Mouse (Mus musculus) intestine, embryonic 14.5 days (tissue): Measurements from ENCODE around the gene Dvl1. TPM values are rescaled to one million over a fixed set of nuclear protein-coding genes. Genes with fewer than 3 reads are reported as not detected.
A peak's percentile ranks its signal among the peaks of the same experiment; 100 is the strongest.

Experiments
- ATAC-seq: fragments of 200-750 bp; cut with Nextera tagmentation; replicated peaks from 2 replicates; pipeline ENCODE4 v1.8.0; 2017; ENCODE audit warnings: low read depth, moderate number of reproducible peaks, moderate TSS enrichment, moderate library complexity; ENCODE audit not compliant: low FRiP score, low TSS enrichment
- DNase-seq: peaks from one replicate; pipeline ENCODE4 v3.0.0-alpha.2; 2018; ENCODE audit warnings: low spot score
- H3K27ac ChIP-seq: fragments of 300-500 bp; sonication (generic); 2 replicates; pipeline ENCODE4 v1.5.1; 2014; ENCODE audit warnings: low read depth, mild to moderate bottlenecking, control low read depth
- H3K27me3 ChIP-seq: fragments of 300-500 bp; sonication (generic); replicated peaks from 2 replicates; pipeline ENCODE4 v1.6.1; 2014; ENCODE audit warnings: low read length, control low read depth; ENCODE audit not compliant: control insufficient read depth, insufficient read depth
- H3K36me3 ChIP-seq: fragments of 300-500 bp; sonication (generic); 2 replicates; pipeline ENCODE4 v1.6.1; 2014; ENCODE audit warnings: low read length, control low read depth; ENCODE audit not compliant: control insufficient read depth, insufficient read depth
- H3K4me1 ChIP-seq: fragments of 300-500 bp; sonication (generic); replicated peaks from 2 replicates; pipeline ENCODE4 v1.6.1; 2014; ENCODE audit warnings: low read length, control low read depth, mixed read lengths; ENCODE audit not compliant: control insufficient read depth, insufficient read depth
- H3K4me2 ChIP-seq: fragments of 300-500 bp; sonication (generic); 2 replicates; pipeline ENCODE4 v1.6.1; 2014; ENCODE audit warnings: low read length
- H3K4me3 ChIP-seq: fragments of 300-500 bp; sonication (generic); 2 replicates; pipeline ENCODE4 v1.5.1; 2014; ENCODE audit warnings: low read depth, low read length, control low read depth, mixed read lengths
- H3K9ac ChIP-seq: fragments of 300-500 bp; sonication (generic); 2 replicates; pipeline ENCODE4 v1.6.1; 2014; ENCODE audit warnings: mild to moderate bottlenecking, low read length
- H3K9me3 ChIP-seq: fragments of 300-500 bp; sonication (generic); 2 replicates; pipeline ENCODE4 v1.6.1; 2016; ENCODE audit warnings: low read length, control low read depth; ENCODE audit not compliant: control insufficient read depth
- WGBS: fragments of 180-500 bp; shearing (Covaris S2); extraction: QIAGEN DNeasy Blood & Tissue Kit; methylation state at CpG from one replicate; pipeline ENCODE4 v1.1.7; 2014; 5-methylcytosine and 5-hydroxymethylcytosine counted together
- polyA plus RNA-seq: library from polyadenylated mRNA; unstranded; fragments of >200 nt; fragmentation: Nextera tagmentation; extraction: Ambion mirVana; gene quantifications from 2 replicates; pipeline ENCODE4 v1.2.1, GENCODE M21; 2014

Gene Dvl1
- polyA plus RNA-seq, 1 experiment from 2014 or later, result 7.3 TPM

GRCm38 (mm10) chr4:155821025-155821424 is 26.2 kb upstream of the Dvl1 start:
- no peak overlapping the region for H3K27ac ChIP-seq
- H3K9me3 ChIP-seq, result no peaks in the 10 kb centered on the region
- no peak overlapping the region for H3K4me3 ChIP-seq
- H3K4me1 ChIP-seq, result no peaks in the 10 kb centered on the region
- H3K9ac ChIP-seq, result no peak overlapping the region
- H3K4me2 ChIP-seq, result no peak overlapping the region
- H3K36me3 ChIP-seq, result peaks cover 97% of the 10 kb centered on the region
- ATAC-seq (no peak), DNase-seq (no peak)
- no peaks in the 10 kb centered on the region for H3K27me3 ChIP-seq
- WGBS, result 72% methylated on average over 7 of the region's 7 CpGs

GRCm38 (mm10) chr4:155823443-155823842 is 23.8 kb upstream of the Dvl1 start:
- Histone ChIP-seq H3K27me3 (no peaks in the 10 kb centered on the region), H3K4me1 (no peaks in the 10 kb centered on the region), H3K27ac (no peak overlapping the region), H3K4me3 (no peak overlapping the region), H3K4me2 (no peak overlapping the region), H3K36me3 (peaks cover 90% of the 10 kb centered on the region), H3K9ac (no peak overlapping the region), H3K9me3 (no peaks in the 10 kb centered on the region)
- 94% methylated on average over 16 of the region's 16 CpGs for WGBS
- ATAC-seq (no peak), DNase-seq (no peak)

- DNase-seq (no peak), ATAC-seq (no peak)
- Histone ChIP-seq H3K4me2 (no peak overlapping the region), H3K27me3 (no peaks in the 10 kb centered on the region), H3K36me3 (peaks cover 33% of the 10 kb centered on the region), H3K9me3 (no peaks in the 10 kb centered on the region), H3K9ac (no peak overlapping the region), H3K27ac (no peak overlapping the region), H3K4me3 (no peak overlapping the region), H3K4me1 (peaks cover 19% of the 10 kb centered on the region)
- 92% methylated on average over 4 of the region's 4 CpGs for WGBS
These were observed 17.3 kb upstream of the Dvl1 start for GRCm38 (mm10) chr4:155829866-155830265.

- peaks cover 25% of the 10 kb centered on the region for H3K36me3 ChIP-seq
These were observed 16.6 kb upstream of the Dvl1 start for GRCm38 (mm10) chr4:155830596-155830995.

GRCm38 (mm10) chr4:155831205-155831766 is 15.9 kb upstream of the Dvl1 start, which contains the start of gene Aurkaip1:
Gene Aurkaip1, plus strand, starts transcription at chr4:155831272.
- under 1% methylated on average over 49 of the region's 49 CpGs for WGBS
- peak within 1 kb of the TSS; percentile 95 for H3K4me2 ChIP-seq
- peak; percentile 98 for DNase-seq

More at GRCm38 (mm10) chr4:155830596-155830995, 16.6 kb upstream of the Dvl1 start:
- Histone ChIP-seq H3K27me3 (no peaks in the 10 kb centered on the region), H3K4me2 (peak overlapping the region; percentile 95), H3K9ac (peak overlapping the region; percentile 37; the same call in 1 of the 2 replicates), H3K27ac (no peak overlapping the region; the same call in 1 of the 2 replicates), H3K9me3 (no peaks in the 10 kb centered on the region), H3K4me1 (peaks cover 19% of the 10 kb centered on the region), H3K4me3 (peak overlapping the region; percentile 87)
- DNase-seq (no peak), ATAC-seq (no peak)
- WGBS, result 50% methylated on average over 8 of the region's 8 CpGs

GRCm38 (mm10) chr4:155831831-155832230 is 15.4 kb upstream of the Dvl1 start:
- Histone ChIP-seq H3K4me1 (peaks cover 19% of the 10 kb centered on the region), H3K27me3 (no peaks in the 10 kb centered on the region), H3K9me3 (no peaks in the 10 kb centered on the region), H3K9ac (peak overlapping the region; percentile 77), H3K4me2 (peak overlapping the region; percentile 95), H3K27ac (peak overlapping the region; percentile 72), H3K4me3 (peak overlapping the region; percentile 87), H3K36me3 (peaks cover 17% of the 10 kb centered on the region)
- ATAC-seq (no peak; the same call in 1 of the 2 replicates), DNase-seq (no peak)
- under 1% methylated on average over 25 of the region's 25 CpGs for WGBS

More at GRCm38 (mm10) chr4:155831205-155831766, 15.9 kb upstream of the Dvl1 start, which contains the start of gene Aurkaip1:
- Histone ChIP-seq H3K9ac (peak within 1 kb of the TSS; percentile 77), H3K36me3 (peaks cover 23% of the 10 kb centered on the region), H3K27ac (peak within 1 kb of the TSS; percentile 72), H3K4me3 (peak within 1 kb of the TSS; percentile 87), H3K4me1 (peaks cover 19% of the 10 kb centered on the region), H3K27me3 (no peaks in the 10 kb centered on the region), H3K9me3 (no peaks in the 10 kb centered on the region)
- peak; percentile 91 for ATAC-seq

GRCm38 (mm10) chr4:155832321-155832720 is 14.9 kb upstream of the Dvl1 start:
- no peak overlapping the region for H3K27ac ChIP-seq
- H3K36me3 ChIP-seq, result peaks cover 14% of the 10 kb centered on the region
- H3K9ac ChIP-seq, result peak overlapping the region; percentile 77
- peak overlapping the region; percentile 87 for H3K4me3 ChIP-seq
- peak overlapping the region; percentile 95 for H3K4me2 ChIP-seq
- no peaks in the 10 kb centered on the region for H3K27me3 ChIP-seq
- no peak for DNase-seq
- ATAC-seq, result no peak
- peaks cover 21% of the 10 kb centered on the region for H3K4me1 ChIP-seq
- 61% methylated on average over 10 of the region's 10 CpGs for WGBS
- H3K9me3 ChIP-seq, result no peaks in the 10 kb centered on the region

- H3K4me1 ChIP-seq, result peaks cover 30% of the 10 kb centered on the region
- H3K9ac ChIP-seq, result no peak overlapping the region
- H3K27ac ChIP-seq, result no peak overlapping the region
- no peak overlapping the region for H3K4me3 ChIP-seq
- H3K36me3 ChIP-seq, result peaks cover 7% of the 10 kb centered on the region; the same call in 1 of the 2 replicates
- ATAC-seq (no peak), DNase-seq (no peak)
- no peaks in the 10 kb centered on the region for H3K27me3 ChIP-seq
- no peaks in the 10 kb centered on the region for H3K9me3 ChIP-seq
- H3K4me2 ChIP-seq, result no peak overlapping the region
- 92% methylated on average over 4 of the region's 4 CpGs for WGBS
These were observed 14.0 kb upstream of the Dvl1 start for GRCm38 (mm10) chr4:155833234-155833633.

- Histone ChIP-seq H3K4me1 (peaks cover 32% of the 10 kb centered on the region), H3K27me3 (no peaks in the 10 kb centered on the region), H3K9ac (no peak overlapping the region), H3K4me3 (no peak overlapping the region), H3K9me3 (no peaks in the 10 kb centered on the region), H3K36me3 (peaks cover 7% of the 10 kb centered on the region; the same call in 1 of the 2 replicates), H3K27ac (peak overlapping the region; percentile 63), H3K4me2 (no peak overlapping the region)
- ATAC-seq (no peak), DNase-seq (peak; percentile 87)
- 24% methylated on average over 2 of the region's 2 CpGs for WGBS
These were observed 13.4 kb upstream of the Dvl1 start for GRCm38 (mm10) chr4:155833836-155834235.
